Mouse (Mus musculus) 3134 (cell line): ENCODE results near the gene Fsd1.
A peak's percentile ranks its signal among the peaks of the same experiment; 100 is the strongest.
"Not testable (repeated sequence)": the region's sequence is repeated elsewhere in the genome, so short reads cannot be mapped to it uniquely, and the experiment has no call there.

Experiments
- DNase-seq: peaks from one replicate; pipeline ENCODE4 v3.0.0-alpha.2; 2011; ENCODE audit warnings: low spot score; ENCODE audit not compliant: insufficient read length; ENCODE audit errors: extremely low read depth

Fsd1 gene

DNA sequence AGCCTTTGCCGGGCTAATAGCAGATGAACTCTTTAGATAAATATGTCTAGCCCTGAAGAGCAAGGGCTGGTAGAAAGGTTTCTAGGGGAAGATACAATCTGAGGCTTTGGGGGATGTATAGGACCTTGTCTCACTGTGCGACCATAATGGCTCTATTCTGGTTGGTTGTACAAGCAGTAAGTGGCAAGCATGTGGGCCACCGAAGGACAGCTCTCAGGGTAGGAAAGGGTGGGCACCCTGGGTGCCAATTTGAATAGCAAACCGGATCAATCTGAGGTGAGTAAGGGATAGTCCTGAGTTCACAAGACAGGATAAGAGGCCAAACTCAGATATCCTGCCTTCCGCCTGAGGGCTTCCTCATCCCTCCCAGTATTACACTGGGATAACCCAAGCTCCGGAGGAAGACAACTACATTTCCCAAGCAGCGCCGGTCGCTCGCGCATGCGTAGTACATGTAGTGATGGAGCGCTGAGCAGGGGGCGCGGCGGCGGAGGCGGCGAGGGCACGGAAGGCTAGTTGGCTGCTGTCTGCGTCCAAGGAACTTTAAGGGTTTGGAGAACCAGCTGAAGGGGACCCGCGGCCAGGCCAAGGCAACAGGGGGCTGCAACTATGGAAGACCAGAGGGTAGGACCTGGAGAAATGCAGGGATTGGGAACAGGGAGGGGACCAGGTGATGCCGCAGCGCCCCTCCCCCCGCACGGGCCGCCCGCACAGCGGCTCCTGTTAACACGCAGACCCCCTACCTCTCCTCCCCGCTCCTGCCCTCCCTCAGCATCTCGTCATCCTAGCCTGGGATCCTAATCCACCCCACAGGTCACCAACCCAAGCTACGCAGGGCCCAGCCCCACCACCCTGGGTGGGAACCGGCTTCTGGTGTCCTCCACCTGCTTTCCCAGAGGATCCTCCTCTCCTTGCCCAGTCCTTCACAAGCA lies at the start of gene Fsd1:
Gene Fsd1, plus strand, starts transcription at position 480 of the 932 bp plus-strand sequence.
- DNase-seq, result no peak

DNA sequence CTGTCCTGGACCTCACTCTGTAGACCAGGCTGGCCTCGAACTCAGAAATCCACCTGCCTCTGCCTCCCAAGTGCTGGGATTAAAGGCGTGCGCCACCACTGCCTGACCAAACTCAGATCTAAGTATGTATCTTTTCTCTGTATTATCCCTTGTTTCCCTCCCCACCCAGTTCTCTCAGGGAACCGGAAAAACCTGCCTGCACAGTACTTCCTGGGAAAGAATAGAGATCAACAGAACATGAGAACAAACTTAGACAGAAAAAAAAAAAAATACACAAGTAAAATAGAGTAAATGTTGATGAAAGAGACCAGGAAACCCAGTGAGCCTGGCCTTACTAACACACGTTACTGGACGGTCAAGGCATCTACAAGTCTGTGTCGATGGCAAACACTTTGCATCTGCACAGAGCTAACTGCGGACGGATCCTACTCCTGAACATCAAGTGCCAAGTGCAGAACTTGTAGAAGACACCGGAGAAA lies 41.9 kb upstream of the Fsd1 start:
- not testable (repeated sequence) for DNase-seq

DNA sequence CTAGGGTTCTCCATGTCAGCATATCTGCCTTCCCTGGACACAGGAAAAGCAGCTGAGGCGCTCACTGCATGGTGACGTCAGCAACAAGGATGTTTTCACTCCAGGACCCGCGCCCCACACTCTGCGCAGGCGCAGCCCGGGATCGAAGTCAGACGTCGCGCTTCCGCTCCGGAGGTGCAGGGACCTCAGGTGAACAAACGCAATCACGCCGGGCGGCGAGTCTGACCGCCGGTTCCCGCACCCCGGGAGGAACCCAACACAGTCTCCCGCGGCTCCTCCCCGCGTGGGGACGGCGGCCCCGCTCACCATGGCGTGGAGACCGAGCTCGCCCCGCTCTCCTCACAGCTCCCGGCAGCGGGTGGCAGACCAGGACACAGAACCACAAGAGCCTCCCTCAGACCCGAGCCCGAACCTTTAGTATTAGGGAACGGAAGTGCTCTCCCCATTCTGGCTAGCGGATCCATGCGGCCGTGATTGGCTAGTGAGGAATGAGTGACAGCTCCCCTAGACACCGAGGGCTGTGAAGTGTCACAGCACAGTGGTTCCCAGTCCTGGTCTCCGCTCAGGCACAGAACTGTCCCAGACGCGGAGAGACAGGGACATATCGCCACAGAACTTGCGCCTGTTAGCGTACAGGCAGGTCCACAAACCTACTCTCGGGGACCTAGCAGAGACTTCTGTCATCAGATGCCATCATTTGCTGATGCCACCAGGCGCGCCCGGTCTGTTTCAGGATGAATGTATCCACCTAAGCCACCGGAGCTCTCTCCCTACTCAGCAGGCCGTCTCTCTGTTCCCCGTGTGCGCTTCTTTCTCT lies 41.2 kb upstream of the Fsd1 start:
- peak; percentile 91 for DNase-seq

DNA sequence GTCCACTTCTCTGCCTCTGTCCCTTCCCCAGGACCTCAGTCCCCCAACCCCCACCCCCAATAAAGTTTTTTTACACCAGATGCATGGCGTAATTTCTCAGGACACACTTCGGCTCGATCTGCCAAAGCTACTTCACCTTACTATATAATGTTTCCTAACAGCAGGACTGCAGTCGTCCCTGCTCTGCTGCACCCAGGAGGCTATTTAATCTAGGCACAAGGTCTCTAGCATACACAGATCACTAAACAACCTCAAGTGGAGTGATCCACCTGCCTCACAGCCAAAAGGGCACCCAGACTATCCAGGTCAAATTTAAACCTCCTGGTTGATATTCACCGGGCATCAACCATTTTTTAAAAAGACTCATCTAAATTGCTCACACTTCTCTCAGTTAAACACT lies 40.6 kb upstream of the Fsd1 start:
- DNase-seq, result no peak

DNA sequence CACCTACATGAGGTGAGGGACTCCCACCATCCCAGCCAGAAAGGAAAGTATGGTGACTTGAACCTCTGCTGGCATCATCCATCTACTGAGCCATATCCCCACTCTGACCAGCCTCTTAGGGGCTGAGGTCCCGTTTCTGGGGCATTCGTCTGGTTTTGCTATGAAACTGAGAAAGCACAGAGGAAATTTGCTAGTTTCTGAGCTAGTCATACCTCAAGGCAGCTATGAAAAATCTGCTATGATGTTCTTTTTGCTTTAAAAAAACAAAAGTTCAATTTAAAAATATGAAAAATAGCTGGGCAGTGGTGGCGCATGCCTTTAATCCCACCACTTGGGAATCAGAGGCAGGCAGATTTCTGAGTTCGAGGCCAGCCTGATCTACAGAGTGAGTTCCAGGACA lies 37.7 kb upstream of the Fsd1 start:
- DNase-seq, result no peak

DNA sequence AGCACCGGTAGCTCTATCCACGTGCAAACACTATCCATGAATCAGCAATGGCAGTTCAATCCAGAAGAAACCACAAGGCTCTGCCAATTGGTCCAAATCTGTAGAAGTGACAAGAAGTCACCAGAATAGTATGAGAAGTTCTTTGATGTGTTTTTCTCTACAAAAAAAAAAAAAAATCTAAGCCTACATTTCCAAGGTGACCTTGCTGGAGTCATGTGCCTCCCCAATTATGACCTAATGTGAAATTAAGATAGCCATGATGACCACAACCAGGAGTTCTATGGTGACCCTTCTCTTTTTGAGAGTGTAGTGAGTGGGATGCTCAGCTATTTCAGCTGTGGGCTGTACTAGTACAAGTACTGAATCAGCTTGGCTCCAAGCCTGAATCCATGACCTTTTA lies 36.9 kb upstream of the Fsd1 start, which contains the start of gene Zfp119b:
Gene Zfp119b, minus strand, starts transcription at position 101 of the 400 bp plus-strand sequence.
- DNase-seq, result no peak

DNA sequence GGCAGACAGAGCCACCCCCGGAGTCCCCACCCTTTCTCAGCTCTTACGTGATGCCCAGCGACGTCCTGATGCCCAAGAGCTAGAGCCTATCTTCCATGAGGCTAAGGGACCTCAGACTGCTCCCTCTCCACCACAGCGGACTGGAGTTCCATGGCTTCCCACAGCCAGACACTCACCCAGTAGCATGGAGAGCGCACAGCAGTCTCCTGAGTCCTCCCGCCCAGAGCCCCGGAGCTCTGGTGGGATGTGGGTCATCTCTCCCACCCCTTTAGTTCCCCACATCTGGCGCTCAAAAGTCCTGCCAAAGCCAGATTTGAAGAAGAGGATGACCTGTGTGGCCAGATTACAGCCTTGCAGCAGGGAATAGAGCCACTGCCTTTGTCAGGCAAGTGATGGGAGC lies 35.7 kb upstream of the Fsd1 start:
- DNase-seq, result no peak

DNA sequence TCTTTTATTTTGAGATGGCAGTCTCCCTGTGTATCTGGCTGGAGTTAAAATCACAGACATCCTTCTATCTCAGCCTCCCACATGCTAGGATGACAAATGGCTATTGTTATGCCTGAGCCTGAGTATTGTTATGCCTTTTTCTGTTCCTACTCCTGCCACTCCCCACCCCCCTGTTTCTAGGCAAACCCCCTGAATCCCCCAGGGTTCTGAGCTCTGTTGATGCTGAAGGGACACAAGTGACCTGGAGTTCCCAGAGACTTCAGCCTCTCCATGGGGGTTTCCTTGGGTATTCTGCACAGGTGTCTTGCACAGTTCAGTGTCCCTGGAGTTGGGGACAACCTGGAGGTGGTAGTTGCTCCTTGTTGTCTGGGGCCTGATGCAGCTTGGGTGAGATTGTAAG lies 34.3 kb upstream of the Fsd1 start:
- no peak for DNase-seq

DNA sequence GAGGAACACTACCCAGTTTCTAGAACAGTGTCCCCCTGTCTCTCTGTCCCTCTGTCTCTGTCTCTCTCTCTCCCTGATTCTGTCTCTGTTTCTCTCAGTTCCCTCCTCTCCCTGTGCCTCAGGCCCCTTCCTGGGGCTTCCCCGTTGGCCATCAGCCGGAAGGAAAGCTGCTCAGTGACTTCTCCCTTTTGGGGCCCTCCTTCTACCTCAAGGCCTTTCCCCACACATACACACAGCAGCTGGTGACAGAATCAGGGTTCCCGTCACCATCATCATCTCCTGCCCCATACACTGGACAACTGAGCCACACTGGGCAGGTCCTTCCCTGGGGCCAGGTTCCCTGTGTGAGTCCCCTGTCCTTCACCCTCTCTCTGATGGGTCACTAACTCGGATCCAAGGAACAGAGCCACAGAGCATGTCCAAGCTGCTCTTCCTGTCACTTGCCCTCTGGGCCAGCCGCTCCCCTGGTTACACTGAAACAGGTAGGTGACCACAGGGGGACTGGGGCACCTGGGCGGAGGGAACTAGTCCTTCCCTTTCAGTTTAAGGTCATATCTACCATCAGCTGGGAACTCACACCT lies 33.8 kb upstream of the Fsd1 start, which contains the start of gene Ebi3:
Gene Ebi3, plus strand, starts transcription at position 194 of the 581 bp plus-strand sequence.
- no peak for DNase-seq

DNA sequence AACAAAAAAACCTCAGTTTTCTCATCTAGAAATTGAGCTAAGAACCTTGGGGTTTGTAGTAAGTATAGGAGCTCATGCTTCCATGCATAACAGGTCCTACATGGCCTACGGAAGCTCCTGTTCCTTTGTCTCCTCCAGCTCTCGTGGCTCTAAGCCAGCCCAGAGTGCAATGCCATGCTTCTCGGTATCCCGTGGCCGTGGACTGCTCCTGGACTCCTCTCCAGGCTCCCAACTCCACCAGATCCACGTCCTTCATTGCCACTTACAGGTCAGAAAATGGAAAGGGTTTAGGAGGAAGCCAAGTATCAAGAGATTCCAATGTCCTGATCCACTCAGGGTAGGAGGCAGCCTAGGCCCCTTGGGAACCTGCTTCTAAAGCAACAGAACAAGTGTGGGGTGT lies 32.6 kb upstream of the Fsd1 start:
- no peak for DNase-seq

DNA sequence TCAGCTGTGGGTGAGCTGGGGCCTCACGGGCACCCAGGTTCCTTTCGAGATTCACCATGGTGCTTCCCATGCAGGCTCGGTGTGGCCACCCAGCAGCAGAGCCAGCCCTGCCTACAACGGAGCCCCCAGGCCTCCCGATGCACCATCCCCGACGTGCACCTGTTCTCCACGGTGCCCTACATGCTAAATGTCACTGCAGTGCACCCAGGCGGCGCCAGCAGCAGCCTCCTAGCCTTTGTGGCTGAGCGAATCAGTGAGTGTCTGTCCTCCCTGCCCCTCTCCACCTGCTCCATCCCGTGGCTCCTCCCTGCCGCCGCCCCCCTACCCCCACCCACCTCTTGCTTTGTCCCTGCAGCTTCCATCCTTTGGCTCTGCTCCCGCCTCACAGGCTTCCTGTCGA lies 32.1 kb upstream of the Fsd1 start:
- DNase-seq, result no peak

DNA sequence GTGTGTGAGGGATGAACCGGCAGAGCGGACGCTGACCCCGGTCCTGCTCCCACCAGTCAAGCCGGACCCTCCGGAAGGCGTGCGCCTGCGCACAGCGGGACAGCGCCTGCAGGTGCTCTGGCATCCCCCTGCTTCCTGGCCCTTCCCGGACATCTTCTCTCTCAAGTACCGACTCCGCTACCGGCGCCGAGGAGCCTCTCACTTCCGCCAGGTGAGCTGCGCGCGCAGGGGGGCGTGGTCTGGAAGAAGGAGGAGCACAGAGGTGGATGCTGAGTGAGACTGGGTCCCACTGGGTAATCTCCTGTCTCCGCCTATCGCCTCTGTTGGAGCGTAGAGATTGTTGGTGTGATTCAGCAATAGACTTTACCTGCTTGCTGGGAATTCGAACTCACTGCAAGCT lies 30.2 kb upstream of the Fsd1 start:
- no peak for DNase-seq

DNA sequence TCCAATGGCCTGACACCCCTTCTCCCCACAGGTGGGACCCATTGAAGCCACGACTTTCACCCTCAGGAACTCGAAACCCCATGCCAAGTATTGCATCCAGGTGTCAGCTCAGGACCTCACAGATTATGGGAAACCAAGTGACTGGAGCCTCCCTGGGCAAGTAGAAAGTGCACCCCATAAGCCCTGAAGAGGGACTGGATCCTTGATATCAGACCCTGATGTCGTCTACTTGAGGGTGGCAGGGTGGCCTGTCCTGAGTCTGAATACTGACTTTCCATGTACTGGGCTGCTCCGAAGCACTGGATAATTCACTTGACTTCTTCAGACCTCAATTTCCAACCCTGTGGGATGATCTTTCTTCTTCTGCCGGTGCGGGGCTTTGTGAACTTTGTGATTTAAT lies 29.7 kb upstream of the Fsd1 start:
- DNase-seq, result no peak

DNA sequence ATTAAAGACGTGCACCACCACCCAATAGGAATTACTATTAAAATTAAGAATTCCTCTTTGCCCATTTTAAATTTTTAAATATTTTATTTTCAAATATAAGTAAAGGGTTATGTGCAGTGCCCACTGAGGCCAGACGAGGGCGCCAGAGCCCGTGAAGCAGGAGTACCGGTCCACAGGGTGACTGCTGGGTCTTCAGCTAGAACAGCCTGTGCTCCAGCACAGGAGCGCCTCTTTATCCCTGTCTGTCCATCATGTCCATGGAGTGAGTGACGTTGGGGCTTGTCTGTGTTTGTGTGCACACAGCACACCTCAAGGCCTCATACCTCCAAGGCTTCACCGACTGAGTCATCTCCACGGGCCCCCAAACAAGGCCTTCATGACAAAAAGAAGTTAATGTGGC lies 29.1 kb upstream of the Fsd1 start:
- peak; percentile 63 for DNase-seq

DNA sequence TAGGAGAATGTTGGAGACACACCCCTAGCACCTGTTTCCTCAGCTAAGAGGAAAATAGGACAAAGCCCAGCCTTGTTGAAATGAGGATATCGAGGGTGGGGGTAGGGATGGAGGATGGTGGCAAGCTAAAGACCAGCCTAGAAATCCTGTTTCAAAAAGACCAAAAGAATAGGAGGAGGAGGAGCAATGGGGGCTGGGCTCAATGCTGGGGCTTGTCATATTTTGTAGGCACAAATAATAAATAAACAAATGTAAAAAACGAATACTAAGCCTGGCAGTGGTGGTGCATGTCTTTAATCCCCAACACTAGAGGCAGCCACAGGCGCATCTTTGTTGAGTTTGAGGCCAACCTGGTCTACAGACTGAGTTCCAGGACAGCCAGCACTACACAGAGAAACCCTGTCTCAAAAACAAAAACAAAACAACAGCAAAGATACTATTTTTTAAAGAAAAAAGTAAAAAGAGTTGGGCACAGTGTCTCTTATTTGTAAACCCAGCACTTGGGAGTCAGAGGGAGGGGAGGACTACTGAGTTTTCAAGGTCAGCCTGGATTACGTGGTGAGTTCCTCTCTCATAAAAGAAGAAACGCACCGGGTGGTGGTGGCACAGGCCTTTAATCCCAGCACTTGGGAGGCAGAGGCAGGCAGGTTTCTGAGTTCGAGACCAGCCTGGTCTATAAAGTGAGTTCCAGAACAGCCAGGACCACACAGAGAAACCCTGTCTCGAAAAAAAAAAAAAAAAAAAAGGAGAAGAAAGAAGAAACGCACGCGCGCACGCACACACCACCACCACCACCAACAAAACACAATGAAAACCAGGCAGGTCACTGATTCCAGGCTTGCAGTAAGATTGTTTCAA lies 28.4 kb upstream of the Fsd1 start:
- no peak for DNase-seq

DNA sequence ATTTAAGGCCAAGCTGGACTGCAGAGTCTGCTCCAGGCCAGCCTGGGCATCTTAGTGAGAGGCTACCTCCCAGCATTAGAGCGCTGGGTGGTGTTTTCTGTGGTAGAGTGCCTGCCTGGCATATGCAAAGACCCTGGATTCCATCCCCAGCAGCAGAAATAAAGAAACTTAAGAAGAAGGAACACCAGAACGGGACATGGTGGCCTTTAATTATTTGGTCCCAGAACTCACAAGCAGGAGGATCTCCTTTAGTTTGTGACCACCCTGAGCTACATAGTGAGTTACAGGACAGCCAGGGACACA lies 27.8 kb upstream of the Fsd1 start:
- no peak for DNase-seq

DNA sequence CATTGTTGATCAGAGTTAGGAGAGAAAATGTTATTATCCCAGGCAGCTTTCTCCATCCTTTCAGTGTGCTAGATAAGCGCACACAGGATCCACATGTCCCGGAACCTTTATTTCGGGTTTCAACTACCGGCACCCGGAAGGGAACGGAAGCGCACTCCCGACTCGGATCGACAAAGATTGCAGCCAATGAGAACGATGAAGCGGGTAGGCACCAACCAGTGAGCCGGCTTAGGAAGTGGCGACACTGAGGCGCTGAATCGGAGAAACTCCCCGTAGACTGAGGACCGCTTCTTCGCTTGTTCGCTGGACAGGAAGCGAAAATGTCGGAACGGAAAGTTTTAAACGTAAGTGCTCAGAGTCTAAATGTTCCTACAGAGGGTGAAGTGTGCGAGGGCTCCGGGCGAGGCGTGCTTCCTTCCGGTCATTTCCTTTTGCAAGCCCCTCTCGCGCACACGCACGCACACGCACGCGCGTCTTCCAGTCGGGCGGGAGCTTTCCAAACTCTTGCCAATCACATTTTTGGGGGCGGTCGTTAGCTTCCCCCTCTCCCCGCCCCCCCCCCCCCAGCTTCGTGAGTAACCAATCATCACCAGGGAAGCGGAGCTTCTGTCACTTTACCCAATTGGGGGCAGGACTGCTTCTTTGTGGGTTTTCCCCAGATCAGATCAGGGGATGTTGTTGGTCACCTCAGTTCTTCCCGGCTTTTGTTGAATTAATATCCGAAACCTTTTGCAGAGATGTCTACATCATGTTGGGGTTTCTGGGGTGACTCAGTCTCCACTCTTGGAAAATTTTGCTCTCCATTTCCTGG lies 27.2 kb upstream of the Fsd1 start, which contains the start of gene Yju2:
Gene Yju2, plus strand, starts transcription at position 182 of the 811 bp plus-strand sequence.
- DNase-seq, result peak; percentile 95

DNA sequence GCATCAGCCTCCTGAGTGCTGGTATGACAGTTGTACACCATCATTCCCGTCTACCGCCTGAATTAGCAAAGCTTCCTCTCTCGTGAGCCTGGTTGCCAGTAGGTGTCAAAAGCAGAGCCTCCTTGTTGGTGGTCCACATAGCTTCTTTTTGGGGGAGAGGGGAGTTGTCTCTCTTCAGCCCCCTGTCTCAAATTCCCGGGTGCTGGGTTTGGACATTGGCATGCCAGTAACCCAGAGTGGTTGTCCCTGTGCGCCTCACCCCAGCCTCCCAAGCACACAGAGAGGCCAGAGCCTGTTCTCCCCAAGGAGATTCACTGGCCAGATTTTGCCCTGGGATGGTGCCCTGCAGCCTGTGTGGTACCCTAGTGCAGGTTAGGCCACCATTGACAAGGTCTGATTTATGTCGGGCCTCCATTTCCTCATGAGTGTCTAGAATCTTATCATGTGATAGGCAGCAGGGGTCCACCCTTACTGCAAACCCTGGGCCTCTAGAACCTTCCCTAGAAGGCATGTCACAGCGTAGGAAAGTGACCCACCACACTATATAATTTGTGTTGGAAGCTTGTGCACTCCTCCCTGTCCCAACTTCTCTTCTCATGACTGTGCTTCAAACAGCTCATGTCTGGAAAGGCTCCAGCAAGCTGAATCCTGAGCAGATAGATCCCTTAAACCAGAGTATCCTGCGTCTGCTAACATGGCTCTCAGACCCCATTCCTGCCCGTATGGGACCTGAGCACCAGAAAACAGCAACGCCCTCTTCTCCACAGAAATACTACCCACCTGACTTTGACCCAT lies 26.2 kb upstream of the Fsd1 start:
- no peak for DNase-seq

DNA sequence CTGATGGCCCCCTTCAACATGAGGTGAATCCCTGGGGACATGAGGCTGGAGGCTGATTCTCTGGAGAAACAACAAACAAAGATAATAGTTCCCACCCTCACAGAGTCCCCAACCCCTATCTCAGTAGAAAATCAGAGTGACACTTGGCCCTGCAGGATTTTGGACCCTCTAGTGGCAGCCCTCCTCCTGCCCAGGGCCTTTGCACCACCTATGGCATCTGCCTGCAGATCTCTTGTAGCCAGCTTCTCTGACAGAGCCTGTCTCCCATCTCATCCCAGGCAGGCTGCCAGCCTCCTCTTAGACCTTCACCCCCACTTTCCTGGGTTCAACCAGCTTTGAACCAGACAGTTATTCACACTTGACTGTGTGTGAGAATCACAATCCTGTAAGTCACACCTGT lies 25.5 kb upstream of the Fsd1 start:
- DNase-seq, result no peak
